Mouse (Mus musculus) cerebellum, postnatal 4 days (tissue): ENCODE measurements at regions not wholly inside any gene's neighbourhood (a gene's known extent, or its start where the extent isn't known, plus 50 kb on each side); places are given as distances from the start of the nearest gene placed in this dataset.

ENCODE experiments used
- DNase-seq, 2 experiments: peaks; one replicate each; pipeline ENCODE4 v3.0.0; 2022; ENCODE audit warnings: low spot score in 2 of 2, mixed read lengths in 1 of 2

DNA sequence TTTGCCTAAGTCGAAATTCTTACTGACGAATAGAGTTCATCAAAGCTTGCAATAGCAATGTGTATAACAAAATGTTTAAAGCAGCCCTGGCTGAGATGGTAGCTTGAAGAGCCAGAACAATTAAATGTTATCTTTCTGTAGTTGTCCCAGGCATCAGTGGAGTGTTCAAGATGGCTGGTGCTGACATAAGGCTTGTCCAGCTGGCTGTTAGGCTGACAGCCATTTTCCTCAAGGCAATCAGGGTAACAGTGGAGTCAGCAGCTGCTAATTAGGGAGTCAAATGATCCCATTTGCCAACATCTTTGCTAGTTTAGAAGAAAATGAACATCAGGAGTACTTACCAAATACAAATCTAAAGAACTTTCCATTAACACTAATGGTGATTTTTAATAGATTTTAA, 936.3 kb downstream of the Nsun3 start:
- DNase-seq = peak in 1 of 2 experiments; percentile 10
